In genomic region chr1:74662253-74662865, GRCm38 (mm10) we compare ENCODE assay signal across 9 mouse cellular contexts. TPM values are rescaled to one million over a fixed set of nuclear protein-coding genes. Genes with fewer than 3 reads are reported as not detected.
DNase-seq lines count a peak whose midpoint lies in the region; ATAC-seq and TF ChIP-seq lines count a peak whose summit lies in the region.
"Had no signal": no experiment of that assay in that cellular context is flagged by ENCODE, and none has a peak within 500 bp of the region (broad histone marks: within the 10 kb centered on the region; RNA-seq: fewer than 3 reads in every experiment).

No protein-coding gene starts in this region.

- no peaks in the 10 kb centered on the region for H3K36me3 ChIP-seq in testis, adult 2 months (ENCODE audit: control insufficient read depth, insufficient read depth, low read length)
- H3K36me3 ChIP-seq in hindbrain, postnatal 0 days (ENCODE audit: insufficient read depth, low read length): no peaks in the 10 kb centered on the region
- H3K36me3 ChIP-seq in neural tube, embryonic 12.5 days: no peaks in the 10 kb centered on the region

- H3K4me2 ChIP-seq in hindbrain, postnatal 0 days (ENCODE audit: low read depth, low read length): peak overlapping the region; percentile 66
- H3K4me2 ChIP-seq in neural tube, embryonic 12.5 days (replicated peaks): peak overlapping the region; percentile 61

- H3K9me3 ChIP-seq in hindbrain, postnatal 0 days (ENCODE audit: low read length): no peaks in the 10 kb centered on the region
- no peaks in the 10 kb centered on the region for H3K9me3 ChIP-seq in neural tube, embryonic 12.5 days

- no peak for TF ChIP-seq CTCF in cerebellum, adult 2 months (IDR thresholded peaks at IDR 0.05; ENCODE audit: borderline replicate concordance, insufficient read depth, low read depth, low read length)
- TF ChIP-seq CTCF in testis, adult 2 months (IDR thresholded peaks at IDR 0.05; ENCODE audit: control insufficient read depth, insufficient read depth, insufficient replicate concordance, low read depth, low read length): no peak
- no peak for TF ChIP-seq CTCF in hindbrain, postnatal 0 days (IDR thresholded peaks at IDR 0.05; ENCODE audit: low read depth)

- WGBS in cerebellum, adult 2 months: 4% methylated on average over 13 of the region's 13 CpGs
- 1% methylated on average over 13 of the region's 13 CpGs for WGBS in hindbrain, postnatal 0 days
- 4% methylated on average over 13 of the region's 13 CpGs for WGBS in neural tube, embryonic 12.5 days

- peak overlapping the region; percentile 64 for H3K9ac ChIP-seq in hindbrain, postnatal 0 days (replicated peaks; ENCODE audit: low read length)
- H3K9ac ChIP-seq in neural tube, embryonic 12.5 days: peak overlapping the region; percentile 67

- H3K4me1 ChIP-seq in cerebellum, adult 2 months (ENCODE audit: control insufficient read depth, insufficient read depth, low read length): peaks cover 3% of the 10 kb centered on the region; the same call in 1 of the 2 replicates
- peaks cover 4% of the 10 kb centered on the region; the same call in 1 of the 2 replicates for H3K4me1 ChIP-seq in testis, adult 2 months (ENCODE audit: control insufficient read depth, insufficient read depth, low read length)
- H3K4me1 ChIP-seq in hindbrain, postnatal 0 days (ENCODE audit: insufficient read depth, low read length): no peaks in the 10 kb centered on the region
- peaks cover 6% of the 10 kb centered on the region for H3K4me1 ChIP-seq in neural tube, embryonic 12.5 days

- no peak for ATAC-seq in hindbrain, postnatal 0 days
- no peak for ATAC-seq in neural tube, embryonic 12.5 days (ENCODE audit: low FRiP score, low read depth)

- H3K4me3 ChIP-seq in cerebellum, adult 2 months (replicated peaks; ENCODE audit: insufficient read depth, low read depth, low read length): peak overlapping the region; percentile 88
- H3K4me3 ChIP-seq in testis, adult 2 months (ENCODE audit: control insufficient read depth, low read depth, low read length): peak overlapping the region; percentile 94
- peak overlapping the region; percentile 83 for H3K4me3 ChIP-seq in hindbrain, postnatal 0 days (ENCODE audit: low read length)
- peak overlapping the region; percentile 72 for H3K4me3 ChIP-seq in neural tube, embryonic 12.5 days

- H3K27ac ChIP-seq in cerebellum, adult 2 months (ENCODE audit: insufficient read depth, low read length): no peak overlapping the region
- peak overlapping the region; percentile 86 for H3K27ac ChIP-seq in testis, adult 2 months (ENCODE audit: control insufficient read depth, insufficient read depth, low read depth, low read length)
- no peak overlapping the region for H3K27ac ChIP-seq in hindbrain, postnatal 0 days
- no peak overlapping the region for H3K27ac ChIP-seq in neural tube, embryonic 12.5 days

- no peak for DNase-seq in cerebellum, adult 2 months
- DNase-seq in cerebellum, postnatal 4 days (ENCODE audit: low spot score in 2 of 2): no peak
- no peak for DNase-seq in testis, postnatal 14 days (ENCODE audit: low spot score)
- no peak for DNase-seq in hindbrain, postnatal 0 days (ENCODE audit: low spot score)
- no peak for DNase-seq in right cerebral cortex, postnatal 25 days
- DNase-seq in thymus, postnatal 36 days: no peak

- H3K27me3 ChIP-seq in cerebellum, adult 2 months (ENCODE audit: control insufficient read depth, insufficient read depth, low read length): no peaks in the 10 kb centered on the region
- H3K27me3 ChIP-seq in testis, adult 2 months (ENCODE audit: control insufficient read depth, insufficient read depth, low read length): no peaks in the 10 kb centered on the region
- no peaks in the 10 kb centered on the region for H3K27me3 ChIP-seq in hindbrain, postnatal 0 days (ENCODE audit: insufficient read depth, low read length)
- no peaks in the 10 kb centered on the region for H3K27me3 ChIP-seq in neural tube, embryonic 12.5 days (replicated peaks)
- H3K27me3 ChIP-seq: Patski had no signal

- no peak for TF ChIP-seq POLR2A in cerebellum, adult 2 months (IDR thresholded peaks at IDR 0.05; ENCODE audit: borderline replicate concordance, insufficient read depth, low read length)
- TF ChIP-seq POLR2A in testis, adult 2 months (IDR thresholded peaks at IDR 0.05; ENCODE audit: control insufficient read depth, low read depth, low read length): no peak

RNA-seq across cellular contexts. Expression of gene Ttll4, which starts 0.8 kb away (rescaled TPM):
- 22.4 and 24.9 TPM in 2 replicates for polyA plus RNA-seq in cerebellum, adult 2 months (2012; rRNA removed)
- polyA plus RNA-seq in testis, adult 2 months (2012; rRNA removed): 67.6 and 77.9 TPM in 2 replicates
- 25.8 and 32.9 TPM in 2 replicates for total RNA-seq in hindbrain, postnatal 0 days (2014; rRNA removed)
- polyA plus RNA-seq in hindbrain, postnatal 0 days (2015; fragmentation: Nextera tagmentation; extraction: Ambion mirVana): 3.2 and 4.0 TPM in 2 replicates
- polyA plus RNA-seq in neural tube, embryonic 12.5 days (2016; fragmentation: Nextera tagmentation; extraction: Ambion mirVana): 25.8 and 28.5 TPM in 2 replicates

RNA-seq across cellular contexts. Expression of gene Cyp27a1, which starts 51.0 kb away (rescaled TPM):
- polyA plus RNA-seq in cerebellum, adult 2 months (2012; rRNA removed): 30.4 and 32.4 TPM in 2 replicates
- polyA plus RNA-seq in testis, adult 2 months (2012; rRNA removed): 6.3 and 9.0 TPM in 2 replicates
- 0.79 and 2.8 TPM in 2 replicates for total RNA-seq in hindbrain, postnatal 0 days (2014; rRNA removed)
- 3.0 and 3.2 TPM in 2 replicates for polyA plus RNA-seq in hindbrain, postnatal 0 days (2015; fragmentation: Nextera tagmentation; extraction: Ambion mirVana)
- 3.9 and 6.3 TPM in 2 replicates for polyA plus RNA-seq in neural tube, embryonic 12.5 days (2016; fragmentation: Nextera tagmentation; extraction: Ambion mirVana)
- polyA plus RNA-seq: Patski had no signal
